ENCODE assay signal across 27 mouse cellular contexts in the genomic region with DNA sequence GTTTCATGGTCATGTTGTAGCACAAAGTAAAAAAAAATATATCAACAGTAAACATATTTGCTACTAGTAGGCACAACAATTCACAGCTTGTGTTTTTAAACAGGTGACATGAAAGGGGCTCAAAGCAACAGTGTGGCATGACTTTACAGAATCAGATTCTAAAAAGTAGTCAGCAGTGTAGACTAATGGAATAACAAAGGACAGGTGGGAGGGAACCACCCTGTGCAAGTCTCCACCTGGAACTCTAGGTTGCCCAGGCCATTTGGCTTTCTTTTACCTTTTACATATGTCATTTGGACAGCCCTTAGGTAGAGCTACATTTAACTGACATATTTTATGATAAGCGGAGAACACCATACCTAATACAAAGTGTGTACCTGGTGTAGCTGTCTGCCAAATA.
"Had no signal": no experiment of that assay in that cellular context is flagged by ENCODE, and none has a peak within 500 bp of the region (broad histone marks: within the 10 kb centered on the region; RNA-seq: fewer than 3 reads in every experiment).

No protein-coding gene starts in this region.

- ATAC-seq: hindbrain, embryonic 16.5 days; inflammation-experienced regulatory T-cells, adult 6 months; intestine, embryonic 15.5 days; liver, embryonic 12.5 days had no signal

- H3K36me3 ChIP-seq: hindbrain, embryonic 10.5 days; hindbrain, embryonic 12.5 days; intestine, embryonic 15.5 days; kidney, embryonic 15.5 days; limb, embryonic 13.5 days; limb, embryonic 15.5 days; liver, embryonic 12.5 days had no signal

- H3K4me1 ChIP-seq: hindbrain, embryonic 12.5 days; intestine, embryonic 15.5 days; kidney, embryonic 15.5 days; limb, embryonic 13.5 days; limb, embryonic 15.5 days; liver, embryonic 12.5 days had no signal

- DNase-seq: gastrocnemius, postnatal 14 days; gastrocnemius, postnatal 36 days; heart, adult 11 months; heart, adult 2 months; heart, postnatal 10 days; heart, postnatal 4 days; kidney, adult 11 months; kidney, adult 2 months; kidney, adult 9 months; kidney, postnatal 14 days; kidney, postnatal 36 days; layer of hippocampus, adult 9-11 months; layer of hippocampus, postnatal 36 days; left cerebral cortex, postnatal 4 days had no signal

- H3K4me3 ChIP-seq: heart, adult 2 months; hindbrain, embryonic 10.5 days; hindbrain, embryonic 12.5 days; intestine, embryonic 15.5 days; kidney, embryonic 15.5 days; limb, embryonic 13.5 days; limb, embryonic 15.5 days; liver, embryonic 12.5 days had no signal

- H3K4me2 ChIP-seq: heart, embryonic 11.5 days; hindbrain, embryonic 12.5 days; hindbrain, embryonic 14.5 days; intestine, embryonic 15.5 days; kidney, embryonic 15.5 days; limb, embryonic 13.5 days; limb, embryonic 15.5 days; liver, embryonic 12.5 days had no signal

- H3K27ac ChIP-seq: heart, adult 2 months; hindbrain, embryonic 10.5 days; hindbrain, embryonic 12.5 days; hindbrain, embryonic 14.5 days; intestine, embryonic 15.5 days; kidney, embryonic 15.5 days; kidney, postnatal 0 days; limb, embryonic 13.5 days; limb, embryonic 15.5 days; liver, embryonic 12.5 days; liver, embryonic 14.5 days had no signal

- H3K9ac ChIP-seq: hindbrain, embryonic 12.5 days; hindbrain, embryonic 14.5 days; intestine, embryonic 15.5 days; kidney, embryonic 15.5 days; limb, embryonic 13.5 days; limb, embryonic 15.5 days; liver, embryonic 12.5 days; liver, embryonic 14.5 days had no signal

- H3K9me3 ChIP-seq: hindbrain, embryonic 10.5 days; hindbrain, embryonic 12.5 days; intestine, embryonic 15.5 days; kidney, embryonic 15.5 days; limb, embryonic 13.5 days; limb, embryonic 15.5 days; liver, embryonic 12.5 days had no signal

- H3K27me3 ChIP-seq: hindbrain, embryonic 12.5 days; intestine, embryonic 15.5 days; kidney, embryonic 15.5 days; limb, embryonic 13.5 days; limb, embryonic 15.5 days; liver, embryonic 12.5 days had no signal
